Mouse (Mus musculus) heart, embryonic 13.5 days (tissue): ENCODE measurements around the gene 1110008P14Rik. TPM values are rescaled to one million over a fixed set of nuclear protein-coding genes. Genes with fewer than 3 reads are reported as not detected.

Experiments
- ATAC-seq: fragments of 200-750 bp; cut with Nextera tagmentation; 2 replicates; pipeline ENCODE4 v1.8.0; 2017; ENCODE audit warnings: moderate TSS enrichment; ENCODE audit not compliant: insufficient number of reproducible peaks, low FRiP score, low TSS enrichment; ENCODE audit errors: extremely low read depth
- H3K27ac ChIP-seq: fragments of 300-500 bp; sonication (generic); replicated peaks from 2 replicates; pipeline ENCODE4 v1.5.1; 2015; ENCODE audit warnings: moderate library complexity, mild to moderate bottlenecking, inconsistent platforms
- H3K27me3 ChIP-seq: fragments of 300-500 bp; sonication (generic); replicated peaks from 2 replicates; pipeline ENCODE4 v1.6.1; 2015; ENCODE audit warnings: mild to moderate bottlenecking, inconsistent platforms
- H3K36me3 ChIP-seq: fragments of 300-500 bp; sonication (generic); 2 replicates; pipeline ENCODE4 v1.6.1; 2015; ENCODE audit warnings: mild to moderate bottlenecking, inconsistent platforms
- H3K4me1 ChIP-seq: fragments of 300-500 bp; sonication (generic); 2 replicates; pipeline ENCODE4 v1.6.1; 2015; ENCODE audit warnings: inconsistent platforms
- H3K4me2 ChIP-seq: fragments of 300-500 bp; sonication (generic); 2 replicates; pipeline ENCODE4 v1.6.1; 2015; ENCODE audit warnings: inconsistent platforms, mild to moderate bottlenecking, moderate library complexity
- H3K4me3 ChIP-seq: fragments of 300-500 bp; sonication (generic); 2 replicates; pipeline ENCODE4 v1.5.1; 2015; ENCODE audit warnings: moderate library complexity, mild to moderate bottlenecking, inconsistent platforms
- H3K9ac ChIP-seq: fragments of 300-500 bp; sonication (generic); 2 replicates; pipeline ENCODE4 v1.6.1; 2015; ENCODE audit warnings: inconsistent platforms, mild to moderate bottlenecking, moderate library complexity
- H3K9me3 ChIP-seq: fragments of 300-500 bp; sonication (generic); 2 replicates; pipeline ENCODE4 v1.6.1; 2016; ENCODE audit warnings: inconsistent platforms
- WGBS: fragments of 180-500 bp; shearing (Covaris S2); methylation state at CpG from one replicate; pipeline ENCODE4 v1.1.7; 2015; ENCODE audit warnings: mixed read lengths; 5-methylcytosine and 5-hydroxymethylcytosine counted together
- polyA plus RNA-seq: library from polyadenylated mRNA; unstranded; fragments of >200 nt; fragmentation: Nextera tagmentation; extraction: Ambion mirVana; gene quantifications from 2 replicates; pipeline ENCODE4 v1.2.1, GENCODE M21; 2015

1110008P14Rik gene
- polyA plus RNA-seq, 1 experiment from 2014 or later: 47.5 TPM

GRCm38 (mm10) chr2:32387706-32388490 is 6.2 kb upstream of the 1110008P14Rik start, which contains the start of gene Lcn2:
TSS of gene Lcn2 (minus strand) at chr2:32388252.
- H3K27me3 ChIP-seq: peaks cover 40% of the 10 kb centered on the region

GRCm38 (mm10) chr2:32382689-32383088 is 951 bp upstream of the 1110008P14Rik start:
- Histone ChIP-seq H3K4me1 (peaks cover 11% of the 10 kb centered on the region), H3K9ac (0 out of 2 replicates have a peak overlapping the region, but pooled peaks have one; percentile 73), H3K4me2 (peak overlapping the region; percentile 97), H3K4me3 (no peak overlapping the region), H3K27me3 (peaks cover 46% of the 10 kb centered on the region), H3K9me3 (no peaks in the 10 kb centered on the region), H3K27ac (no peak overlapping the region), H3K36me3 (peaks cover 22% of the 10 kb centered on the region)
- ATAC-seq: no peak
- WGBS: 72% methylated on average over 2 of the region's 2 CpGs

More at GRCm38 (mm10) chr2:32387706-32388490, 6.2 kb upstream of the 1110008P14Rik start, which contains the start of gene Lcn2:
- no peak within 1 kb of the TSS for H3K4me3 ChIP-seq
- 61% methylated on average over 5 of the region's 5 CpGs for WGBS
- H3K4me2 ChIP-seq: no peak within 1 kb of the TSS
- H3K36me3 ChIP-seq: no peaks in the 10 kb centered on the region
- H3K4me1 ChIP-seq: peaks cover 7% of the 10 kb centered on the region; the same call in 1 of the 2 replicates
- H3K9me3 ChIP-seq: no peaks in the 10 kb centered on the region
- no peak within 1 kb of the TSS for H3K27ac ChIP-seq
- H3K9ac ChIP-seq: no peak within 1 kb of the TSS
- ATAC-seq: no peak

GRCm38 (mm10) chr2:32381141-32381774 is 480 bp downstream of the 1110008P14Rik start:
- peaks cover 11% of the 10 kb centered on the region for H3K4me1 ChIP-seq
- H3K27me3 ChIP-seq: peaks cover 32% of the 10 kb centered on the region
- H3K9me3 ChIP-seq: no peaks in the 10 kb centered on the region
- H3K36me3 ChIP-seq: peaks cover 36% of the 10 kb centered on the region
- 1% methylated on average over 27 of the region's 27 CpGs for WGBS
- H3K9ac ChIP-seq: peak overlapping the region; percentile 84
- 0 out of 2 replicates have a peak overlapping the region, but pooled peaks have one; percentile 16 for H3K27ac ChIP-seq
- peak; percentile 34; the same call in 1 of the 2 replicates for ATAC-seq
- H3K4me2 ChIP-seq: peak overlapping the region; percentile 97
- H3K4me3 ChIP-seq: peak overlapping the region; percentile 69

- Histone ChIP-seq H3K4me2 (no peak overlapping the region), H3K36me3 (peaks cover 48% of the 10 kb centered on the region), H3K9me3 (no peaks in the 10 kb centered on the region), H3K27ac (no peak overlapping the region), H3K9ac (no peak overlapping the region), H3K4me3 (no peak overlapping the region), H3K4me1 (peaks cover 22% of the 10 kb centered on the region), H3K27me3 (peaks cover 27% of the 10 kb centered on the region)
- 84% methylated on average over 7 of the region's 7 CpGs for WGBS
- ATAC-seq: no peak
Measured at GRCm38 (mm10) chr2:32380001-32380500, 1.7 kb downstream of the 1110008P14Rik start.

- Histone ChIP-seq H3K27me3 (no peaks in the 10 kb centered on the region), H3K9me3 (no peaks in the 10 kb centered on the region), H3K9ac (no peak overlapping the region), H3K36me3 (peaks cover 76% of the 10 kb centered on the region), H3K27ac (no peak overlapping the region), H3K4me1 (peaks cover 21% of the 10 kb centered on the region), H3K4me3 (no peak overlapping the region), H3K4me2 (no peak overlapping the region)
- 86% methylated on average over 10 of the region's 10 CpGs for WGBS
- ATAC-seq: no peak
Measured at GRCm38 (mm10) chr2:32376963-32377362, 4.8 kb downstream of the 1110008P14Rik start.

- Histone ChIP-seq H3K9me3 (no peaks in the 10 kb centered on the region), H3K27me3 (no peaks in the 10 kb centered on the region), H3K27ac (no peak overlapping the region), H3K4me3 (no peak overlapping the region), H3K4me2 (no peak overlapping the region), H3K36me3 (peaks cover 92% of the 10 kb centered on the region), H3K9ac (peak overlapping the region; percentile 50; the same call in 1 of the 2 replicates), H3K4me1 (peaks cover 15% of the 10 kb centered on the region)
- WGBS: 71% methylated on average over 13 of the region's 13 CpGs
- no peak for ATAC-seq
Measured at GRCm38 (mm10) chr2:32375317-32375940, 6.3 kb downstream of the 1110008P14Rik start.

- no peaks in the 10 kb centered on the region for H3K27me3 ChIP-seq
- H3K4me2 ChIP-seq: no peak overlapping the region
- no peak overlapping the region for H3K9ac ChIP-seq
- 69% methylated on average over 10 of the region's 10 CpGs for WGBS
- no peak overlapping the region for H3K4me3 ChIP-seq
- H3K27ac ChIP-seq: no peak overlapping the region
- H3K4me1 ChIP-seq: peaks cover 15% of the 10 kb centered on the region
- peaks cover 98% of the 10 kb centered on the region for H3K36me3 ChIP-seq
- ATAC-seq: no peak
- no peaks in the 10 kb centered on the region for H3K9me3 ChIP-seq
Measured at GRCm38 (mm10) chr2:32374191-32374590, 7.5 kb downstream of the 1110008P14Rik start.

GRCm38 (mm10) chr2:32367315-32367714 is 14.4 kb downstream of the 1110008P14Rik start:
- ATAC-seq: no peak
- Histone ChIP-seq H3K4me3 (no peak overlapping the region), H3K36me3 (peaks cover 80% of the 10 kb centered on the region), H3K9me3 (no peaks in the 10 kb centered on the region), H3K9ac (no peak overlapping the region), H3K4me2 (no peak overlapping the region), H3K4me1 (peaks cover 11% of the 10 kb centered on the region), H3K27ac (no peak overlapping the region), H3K27me3 (no peaks in the 10 kb centered on the region)
- WGBS: 95% methylated on average over 5 of the region's 5 CpGs

GRCm38 (mm10) chr2:32364121-32364520 is 17.6 kb downstream of the 1110008P14Rik start:
- 79% methylated on average over 8 of the region's 8 CpGs for WGBS
- peak overlapping the region; percentile 93 for H3K9ac ChIP-seq

GRCm38 (mm10) chr2:32363376-32364106 is 18.2 kb downstream of the 1110008P14Rik start:
- peaks cover 43% of the 10 kb centered on the region for H3K36me3 ChIP-seq
- H3K4me3 ChIP-seq: peak overlapping the region; percentile 91
- peak overlapping the region; percentile 93 for H3K9ac ChIP-seq
- peak overlapping the region; percentile 86 for H3K4me2 ChIP-seq
- H3K4me1 ChIP-seq: peaks cover 26% of the 10 kb centered on the region
- H3K27ac ChIP-seq: peak overlapping the region; percentile 90
- 0 out of 2 replicates have a peak, but pooled peaks cover 9% of the 10 kb centered on the region for H3K27me3 ChIP-seq
- no peaks in the 10 kb centered on the region for H3K9me3 ChIP-seq
- 7% methylated on average over 19 of the region's 19 CpGs for WGBS
- peak; percentile 20; the same call in 1 of the 2 replicates for ATAC-seq

More at GRCm38 (mm10) chr2:32364121-32364520, 17.6 kb downstream of the 1110008P14Rik start:
- Histone ChIP-seq H3K4me3 (peak overlapping the region; percentile 91), H3K27me3 (0 out of 2 replicates have a peak, but pooled peaks cover 8% of the 10 kb centered on the region), H3K36me3 (peaks cover 48% of the 10 kb centered on the region), H3K9me3 (no peaks in the 10 kb centered on the region), H3K4me1 (peaks cover 26% of the 10 kb centered on the region), H3K27ac (no peak overlapping the region), H3K4me2 (peak overlapping the region; percentile 86)
- ATAC-seq: no peak
